Mouse (Mus musculus) kidney, adult 10 weeks (tissue): Measurements from ENCODE around the gene Igsf6. TPM values are rescaled to one million over a fixed set of nuclear protein-coding genes. Genes with fewer than 3 reads are reported as not detected.

Experiments used
- polyA plus RNA-seq: library from polyadenylated mRNA; stranded (reverse); fragments of 350-450 nt; fragmentation: Illumina TruSeq; extraction: RNeasy Lipid Tissue Mini Kit (QIAGEN cat#74804); gene quantifications from one replicate; pipeline ENCODE4 v1.2.3, GENCODE M21; 2014; ENCODE audit warnings: low read depth, low replicate concordance

Igsf6 gene
- 2.6 TPM for polyA plus RNA-seq

DNA sequence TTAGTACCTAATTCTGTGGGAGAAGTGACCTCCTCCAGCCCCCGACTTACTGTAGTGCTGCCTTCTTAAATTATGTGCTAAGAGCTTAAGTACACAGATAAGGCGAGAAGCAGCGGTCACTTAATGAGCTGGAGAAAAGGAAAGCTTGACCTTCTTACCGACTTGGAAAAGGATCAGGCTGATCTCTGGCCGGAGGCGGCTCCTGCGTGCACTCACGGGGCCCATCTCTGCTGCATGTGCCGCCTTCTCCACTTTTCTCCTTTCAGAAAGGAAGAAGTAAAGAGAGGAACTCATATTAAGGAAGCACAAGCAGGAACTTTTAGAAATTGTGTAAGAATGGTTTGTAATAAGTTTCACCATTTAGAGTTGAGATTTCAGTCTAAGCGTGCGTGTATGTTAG, at the start of gene Igsf6:
Gene Igsf6, minus strand, starts transcription at position 292 of the 400 bp plus-strand sequence.

DNA sequence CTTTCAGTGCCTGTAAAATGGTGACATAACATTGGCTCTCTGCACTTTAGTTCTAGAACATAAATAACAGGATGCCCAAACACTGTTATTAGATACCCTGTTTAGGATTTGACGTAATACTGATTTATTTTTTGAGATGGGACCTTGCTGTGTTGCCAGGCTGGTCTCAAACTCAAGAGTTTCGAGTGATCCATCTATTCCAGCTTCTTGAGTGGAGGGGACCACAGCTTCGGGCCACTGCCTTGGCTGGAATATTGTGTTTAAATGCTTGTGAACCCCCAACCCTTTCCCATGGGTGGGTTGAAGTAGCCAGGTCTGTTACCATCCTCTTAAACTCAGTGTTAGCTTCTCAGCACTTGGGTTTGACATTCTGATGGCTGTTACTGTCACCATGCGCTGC, 7.0 kb upstream of the Igsf6 start, which contains the start of gene Otoa:
Gene Otoa, plus strand, starts transcription at position 301 of the 400 bp plus-strand sequence.

DNA sequence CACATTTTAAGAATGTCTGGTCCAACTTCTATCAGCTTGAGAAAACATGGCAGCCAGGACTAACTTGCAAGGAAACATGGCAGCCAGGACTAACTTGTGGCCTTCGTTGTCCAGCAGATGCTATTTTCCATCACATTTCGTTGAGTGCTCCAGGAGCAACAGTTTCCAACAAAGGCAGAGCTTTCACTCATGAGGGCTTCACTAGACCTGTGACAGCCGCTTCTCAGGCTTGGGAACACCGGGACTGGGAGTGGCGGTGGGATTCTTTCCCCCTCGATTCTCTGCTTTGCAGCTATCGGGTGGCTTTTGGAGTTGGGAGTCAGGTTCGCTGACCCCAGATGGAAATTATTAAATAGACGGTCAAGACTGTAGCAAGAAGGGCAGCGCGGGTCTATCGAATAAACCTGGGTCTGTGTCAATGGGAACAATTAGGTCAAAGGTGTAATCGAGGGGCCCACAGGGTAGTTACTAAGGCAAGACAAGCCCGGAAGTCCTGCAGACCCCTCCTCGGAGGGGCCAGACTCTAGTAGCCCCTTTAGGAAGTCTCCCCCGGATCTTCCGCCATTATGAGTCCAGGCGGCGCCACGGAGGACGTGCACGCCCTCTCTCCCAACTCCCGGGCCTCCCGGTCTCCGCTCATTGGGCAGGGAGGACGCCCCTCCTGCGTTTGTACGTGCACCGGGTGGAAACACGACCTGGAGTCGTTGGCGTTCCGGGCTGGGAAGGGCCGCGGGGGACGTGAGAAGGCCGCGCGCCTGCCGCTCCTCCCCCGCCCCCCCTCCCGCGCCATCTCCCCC, 40.3 kb downstream of the Igsf6 start, which contains the start of gene Mettl9:
Gene Mettl9, plus strand, starts transcription at position 590 of the 797 bp plus-strand sequence.

Other genes with a start within 250 kb of the Igsf6 start
- 0.89 TPM for gene Eef2k, start 231.7 kb downstream of the Igsf6 start, polyA plus RNA-seq
- 17.1 TPM for gene Polr3e, start 156.8 kb downstream of the Igsf6 start, polyA plus RNA-seq
- gene Cdr2, start 92.3 kb downstream of the Igsf6 start, polyA plus RNA-seq = 55.7 TPM
- gene Mfsd13b, start 92.1 kb downstream of the Igsf6 start, polyA plus RNA-seq = 1.7 TPM
- 414 TPM for gene Mettl9, start 40.1 kb downstream of the Igsf6 start, polyA plus RNA-seq
- gene Otoa, start 7.1 kb upstream of the Igsf6 start, polyA plus RNA-seq = not detected